24 mouse cellular contexts compared by ENCODE assay signal in genomic region chr8:56695436-56695835, GRCm38 (mm10).
DNase-seq lines count a peak whose midpoint lies in the region; ATAC-seq and TF ChIP-seq lines count a peak whose summit lies in the region.
"Had no signal": no experiment of that assay in that cellular context is flagged by ENCODE, and none has a peak within 500 bp of the region (broad histone marks: within the 10 kb centered on the region; RNA-seq: fewer than 3 reads in every experiment).

No protein-coding gene starts in this region.

- WGBS in heart, embryonic 12.5 days = 84% methylated on average over 1 of the region's 1 CpGs

- no peak overlapping the region for H3K9ac ChIP-seq in CH12.LX (ENCODE audit: insufficient read depth, low read depth)
- H3K9ac ChIP-seq in heart, embryonic 12.5 days = no peak overlapping the region
- H3K9ac ChIP-seq: embryonic facial prominence, embryonic 13.5 days; embryonic facial prominence, embryonic 15.5 days; forebrain, embryonic 13.5 days; forebrain, embryonic 15.5 days; forebrain, postnatal 0 days had no signal

- dilution Hi-C loops in CH12.LX (cut with MboI; ENCODE audit: extremely low pct_ligation_motif_present, extremely low pct_unique_long_range_greater_than_20kb, low sequenced_read_pairs) = no loop called here

- no peaks in the 10 kb centered on the region for H3K9me3 ChIP-seq in CH12.LX (replicated peaks; ENCODE audit: low read length)
- no peaks in the 10 kb centered on the region; the same call in 1 of the 2 replicates for H3K9me3 ChIP-seq in heart, embryonic 12.5 days (replicated peaks)
- H3K9me3 ChIP-seq: embryonic facial prominence, embryonic 13.5 days; embryonic facial prominence, embryonic 15.5 days; forebrain, embryonic 13.5 days; forebrain, embryonic 15.5 days had no signal

- H3K36me3 ChIP-seq in CH12.LX (replicated peaks in 1 of 2; ENCODE audit: control insufficient read depth in 1 of 2, insufficient read depth in 1 of 2, low read length in 1 of 2) = no peaks in the 10 kb centered on the region
- no peaks in the 10 kb centered on the region for H3K36me3 ChIP-seq in heart, embryonic 12.5 days
- H3K36me3 ChIP-seq: embryonic facial prominence, embryonic 13.5 days; embryonic facial prominence, embryonic 15.5 days; forebrain, embryonic 15.5 days had no signal

- ATAC-seq in heart, embryonic 12.5 days (ENCODE audit: insufficient number of reproducible peaks, low FRiP score) = no peak
- ATAC-seq: activated CD4-positive, CD25-positive, alpha-beta regulatory T cell, adult 4 months; CD4-positive, CD25-positive, alpha-beta regulatory T cell, adult 4 months; forebrain, embryonic 13.5 days; forebrain, embryonic 15.5 days; Patski had no signal

- H3K4me3 ChIP-seq in CH12.LX (replicated peaks in 1 of 3; ENCODE audit: low read depth in 2 of 3, low read length in 2 of 3, poor library complexity in 1 of 3) = no peak overlapping the region
- H3K4me3 ChIP-seq in embryonic fibroblast, embryonic 13.5 days (ENCODE audit: insufficient read depth, low read length) = no peak overlapping the region
- H3K4me3 ChIP-seq in heart, embryonic 12.5 days = no peak overlapping the region
- H3K4me3 ChIP-seq: embryonic facial prominence, embryonic 13.5 days; embryonic facial prominence, embryonic 15.5 days; forebrain, embryonic 13.5 days; forebrain, embryonic 15.5 days had no signal

- in situ Hi-C loops in CH12.LX (cut with MboI; ENCODE audit: low pct_ligation_motif_present, low pct_unique_long_range_greater_than_20kb, low sequenced_read_pairs) = no loop called here

- TF ChIP-seq CTCF in CH12.LX (conservative IDR thresholded peaks at IDR 0.05 in 1 of 2, IDR thresholded peaks at IDR 0.05 in 1 of 2; ENCODE audit: low read depth in 2 of 2, low read length in 2 of 2) = no peak
- TF ChIP-seq CTCF in embryonic fibroblast, embryonic 13.5 days (IDR thresholded peaks at IDR 0.05; ENCODE audit: borderline replicate concordance, insufficient read depth, low read length) = no peak

- H3K79me2 ChIP-seq in CH12.LX (replicated peaks; ENCODE audit: control insufficient read depth, extremely low read depth, insufficient read depth, poor library complexity, severe bottlenecking) = no peaks in the 10 kb centered on the region

- H3K4me2 ChIP-seq in CH12.LX (ENCODE audit: insufficient read depth, low read depth, poor library complexity, severe bottlenecking) = no peak overlapping the region
- H3K4me2 ChIP-seq in heart, embryonic 12.5 days = no peak overlapping the region
- H3K4me2 ChIP-seq: embryonic facial prominence, embryonic 13.5 days; embryonic facial prominence, embryonic 15.5 days; forebrain, embryonic 13.5 days; forebrain, embryonic 15.5 days had no signal

- TF ChIP-seq POLR2A in CH12.LX (IDR thresholded peaks at IDR 0.05; ENCODE audit: low read depth, low read length) = no peak
- no peak for TF ChIP-seq POLR2A in embryonic fibroblast, embryonic 13.5 days (IDR thresholded peaks at IDR 0.05; ENCODE audit: low read depth, low read length)

- TF ChIP-seq RAD21 in CH12.LX (IDR thresholded peaks at IDR 0.05; ENCODE audit: low read depth, low read length) = no peak

- peak overlapping the region; percentile 19; the same call in 1 of the 2 replicates for H3K27ac ChIP-seq in CH12.LX (ENCODE audit: insufficient read depth, low read depth)
- peak overlapping the region; percentile 51 for H3K27ac ChIP-seq in embryonic fibroblast, embryonic 13.5 days (ENCODE audit: insufficient read depth, low read length)
- H3K27ac ChIP-seq in heart, embryonic 12.5 days (ENCODE audit: poor library complexity, severe bottlenecking) = no peak overlapping the region
- H3K27ac ChIP-seq: embryonic facial prominence, embryonic 13.5 days; embryonic facial prominence, embryonic 15.5 days; forebrain, embryonic 13.5 days; forebrain, embryonic 15.5 days had no signal

- peak; percentile 6 for DNase-seq in 3T3-L1 (ENCODE audit: low read depth, low spot score)
- DNase-seq in CH12.LX (ENCODE audit: extremely low read depth) = no peak
- DNase-seq in urinary bladder, adult 2 months (ENCODE audit: low spot score) = no peak
- DNase-seq in urinary bladder, postnatal 10 days (ENCODE audit: low spot score) = no peak
- DNase-seq: adrenal gland, adult 8-10 months; adrenal gland, postnatal 14 days; adrenal gland, postnatal 36 days; B cell, adult 2 months; cerebellum, adult 11-12 months; cerebellum, adult 2 months; cerebellum, adult 9-10 months; cerebellum, postnatal 10 days; cerebellum, postnatal 36 days; embryo, embryonic 11 days had no signal

- TF ChIP-seq EP300 in CH12.LX (IDR thresholded peaks at IDR 0.05; ENCODE audit: low read length) = peak; percentile 76

- H3K4me1 ChIP-seq in CH12.LX (ENCODE audit: control insufficient read depth in 1 of 2, insufficient read depth in 2 of 2) = peaks cover 5 to 8% of the 10 kb centered on the region in 2 experiments; a peak in 3 of 4 replicates
- H3K4me1 ChIP-seq in embryonic fibroblast, embryonic 13.5 days (ENCODE audit: control insufficient read depth, insufficient read depth, low read length) = no peaks in the 10 kb centered on the region
- no peaks in the 10 kb centered on the region for H3K4me1 ChIP-seq in heart, embryonic 12.5 days (replicated peaks)
- H3K4me1 ChIP-seq: embryonic facial prominence, embryonic 15.5 days; forebrain, embryonic 13.5 days; forebrain, embryonic 15.5 days had no signal

- no peaks in the 10 kb centered on the region for H3K27me3 ChIP-seq in CH12.LX (replicated peaks)
- H3K27me3 ChIP-seq in heart, embryonic 12.5 days (replicated peaks) = no peaks in the 10 kb centered on the region
- H3K27me3 ChIP-seq: embryonic facial prominence, embryonic 13.5 days; embryonic facial prominence, embryonic 15.5 days; forebrain, embryonic 13.5 days; forebrain, embryonic 15.5 days had no signal

TF ChIP-seq in CH12.LX, 34 proteins besides CTCF, POLR2A, EP300 and RAD21:
- TF ChIP-seq BHLHE40 (IDR thresholded peaks at IDR 0.05; ENCODE audit: low read depth, low read length) = no peak
- no peak for TF ChIP-seq SIN3A (IDR thresholded peaks at IDR 0.05; ENCODE audit: low read length)
- no peak for TF ChIP-seq ZNF384 (IDR thresholded peaks at IDR 0.05; ENCODE audit: low read depth, low read length)
- no peak for TF ChIP-seq JUND (conservative IDR thresholded peaks at IDR 0.05; ENCODE audit: low read depth, low read length)
- TF ChIP-seq IRF4 (IDR thresholded peaks at IDR 0.05; ENCODE audit: low read depth, low read length) = peak; percentile 30; the same call in 1 of the 2 replicates
- TF ChIP-seq TCF12 (IDR thresholded peaks at IDR 0.05; ENCODE audit: low read depth, low read length) = peak; percentile 87
- TF ChIP-seq E2F4 (IDR thresholded peaks at IDR 0.05; ENCODE audit: insufficient replicate concordance, low read depth, low read length) = no peak
